Mouse (Mus musculus): Measurements from ENCODE around the gene Gm3002.
"Not testable (repeated sequence)": the region's sequence is repeated elsewhere in the genome, so short reads cannot be mapped to it uniquely, and the experiment has no call there.

Gene Gm3002

DNA sequence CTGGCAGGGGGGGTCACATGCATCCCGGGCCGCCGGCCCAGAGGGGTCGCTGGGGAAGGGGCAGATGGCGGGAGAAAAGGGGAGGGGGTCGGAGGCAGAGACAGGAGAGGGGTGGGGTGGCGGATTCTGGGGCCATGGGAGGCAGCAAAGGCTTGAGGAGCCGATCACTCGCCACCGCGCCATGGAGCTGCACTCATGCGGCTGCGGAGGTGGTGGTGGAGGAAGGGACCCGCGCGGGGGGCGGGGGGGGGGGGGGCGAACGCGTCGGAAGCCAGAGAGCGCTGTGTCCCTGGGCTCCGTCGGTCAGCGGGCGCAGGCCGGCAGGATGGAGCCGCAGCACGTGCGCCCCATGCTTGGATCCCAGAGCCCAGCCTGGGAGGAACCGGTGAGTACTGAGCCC lies at the start of gene Gm3002:
Gene Gm3002 (plus strand): TSS at position 301 of the 400 bp plus-strand sequence.
- DNase-seq: not testable (repeated sequence)

GRCm38 (mm10) chr14:3845945-3846344 lies 36.1 kb downstream of the Gm3002 start, which contains the start of gene Gm3033:
Gm3033 (plus strand) TSS chr14:3846245.
- not testable (repeated sequence) for DNase-seq

DNA sequence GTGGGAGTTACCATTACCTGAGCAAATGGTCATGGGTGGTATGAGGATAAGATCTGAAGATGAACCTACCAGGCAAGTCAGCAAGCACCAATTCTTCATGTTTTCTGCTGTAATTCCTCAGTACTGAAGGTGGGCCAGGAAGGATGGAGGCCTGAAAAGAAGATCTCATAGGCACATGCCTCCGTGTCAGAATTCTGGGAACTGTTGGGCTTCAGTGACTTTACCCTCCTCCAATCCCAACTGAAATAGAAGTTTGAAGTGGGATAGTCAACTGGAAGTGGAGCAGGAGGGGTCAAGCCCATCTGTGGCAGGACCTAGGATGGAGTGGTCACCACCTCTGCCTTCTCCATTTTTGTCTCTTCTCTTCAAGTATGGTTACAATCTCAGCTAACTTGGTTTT lies 74.0 kb downstream of the Gm3002 start, which contains the start of gene Gm2916:
Gene Gm2916 (plus strand): TSS at position 301 of the 400 bp plus-strand sequence.
- not testable (repeated sequence) for DNase-seq

DNA sequence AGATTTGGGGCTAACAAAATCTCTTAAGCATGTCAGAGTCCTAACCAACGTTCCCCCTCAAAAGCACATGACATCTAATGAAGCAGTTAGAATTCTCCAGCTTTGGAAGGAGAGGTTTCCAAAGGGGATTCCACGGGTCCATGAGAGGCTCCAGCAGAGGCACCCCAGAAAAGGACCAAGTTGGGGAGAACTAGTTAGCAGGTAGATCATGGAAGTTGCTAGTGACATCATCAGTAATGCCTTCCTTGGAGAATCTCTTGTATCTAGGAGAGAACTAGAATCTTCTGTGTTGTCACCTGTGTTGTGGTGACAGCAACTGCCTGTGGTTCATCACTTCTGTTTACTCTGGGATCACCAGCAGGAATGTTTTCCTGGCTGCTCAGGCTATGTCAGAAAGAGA lies 121.6 kb downstream of the Gm3002 start, which contains the start of gene Gm3029:
Gene Gm3029 (plus strand): TSS at position 301 of the 400 bp plus-strand sequence.
- DNase-seq: not testable (repeated sequence)

- not testable (repeated sequence) for DNase-seq
Observed at GRCm38 (mm10) chr14:3963247-3963646, 153.4 kb downstream of the Gm3002 start, which contains the start of gene Gm3095. Gm3095 (plus strand) TSS chr14:3963547.

DNA sequence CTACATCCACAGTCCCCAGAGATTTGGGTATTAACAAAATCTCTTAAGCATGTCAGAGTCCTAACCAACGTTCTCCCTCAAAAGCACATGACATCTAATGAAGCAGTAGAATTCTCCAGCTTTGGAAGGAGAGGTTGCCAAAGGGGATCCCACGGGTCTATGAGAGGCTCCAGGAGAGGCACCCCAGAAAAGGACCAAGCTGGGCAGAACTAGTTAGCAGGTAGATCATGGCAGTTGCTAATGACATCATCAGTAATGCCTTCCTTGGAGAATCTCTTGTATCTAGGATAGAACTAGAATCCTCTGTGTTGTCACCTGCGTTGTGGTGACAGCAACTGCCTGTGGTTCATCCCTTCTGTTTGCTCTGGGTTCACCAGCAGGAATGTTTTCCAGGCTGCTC lies 188.2 kb downstream of the Gm3002 start, which contains the start of gene Gm3099:
Gene Gm3099 (plus strand): TSS at position 301 of the 400 bp plus-strand sequence.
- DNase-seq: not testable (repeated sequence)
